Mouse (Mus musculus): Measurements from ENCODE around the gene Fgfr2. TPM values are rescaled to one million over a fixed set of nuclear protein-coding genes. Genes with fewer than 3 reads are reported as not detected.

The Fgfr2 gene
- polyA plus RNA-seq, 1 experiment from 2014 or later = 24.9 TPM

- ATAC-seq (replicated peaks; ENCODE audit: insufficient number of reproducible peaks, low FRiP score, low TSS enrichment) = no peak
- Histone ChIP-seq H3K4me2 (no peak overlapping the region), H3K4me1 (ENCODE audit: control insufficient read depth, insufficient read depth, low read length) (peaks cover 23% of the 10 kb centered on the region), H3K9me3 (replicated peaks; ENCODE audit: control insufficient read depth, low read length) (no peaks in the 10 kb centered on the region), H3K27me3 (ENCODE audit: control insufficient read depth, insufficient read depth, low read length) (no peaks in the 10 kb centered on the region), H3K9ac (ENCODE audit: low read depth, low read length) (peak overlapping the region; percentile 31; the same call in 1 of the 2 replicates), H3K4me3 (ENCODE audit: low read depth, low read length) (no peak overlapping the region), H3K36me3 (ENCODE audit: control insufficient read depth, insufficient read depth, low read length) (no peaks in the 10 kb centered on the region), H3K27ac (ENCODE audit: low read depth, low read length) (peak overlapping the region; percentile 12; the same call in 1 of the 2 replicates)
- 57% methylated on average over 9 of the region's 9 CpGs for WGBS (ENCODE audit: insufficient replicate concordance)
These were observed 2413.5 kb downstream of the Fgfr2 start for GRCm38 (mm10) chr7:130709372-130710274.

- H3K27me3 ChIP-seq (ENCODE audit: control insufficient read depth, insufficient read depth, low read length) = no peaks in the 10 kb centered on the region
- peak overlapping the region; percentile 12; the same call in 1 of the 2 replicates for H3K27ac ChIP-seq (ENCODE audit: low read depth, low read length)
- H3K9me3 ChIP-seq (replicated peaks; ENCODE audit: control insufficient read depth, low read length) = no peaks in the 10 kb centered on the region
- no peaks in the 10 kb centered on the region for H3K36me3 ChIP-seq (ENCODE audit: control insufficient read depth, insufficient read depth, low read length)
- 36% methylated on average over 9 of the region's 9 CpGs for WGBS (ENCODE audit: insufficient replicate concordance)
- no peak for ATAC-seq (replicated peaks; ENCODE audit: insufficient number of reproducible peaks, low FRiP score, low TSS enrichment)
- peaks cover 23% of the 10 kb centered on the region for H3K4me1 ChIP-seq (ENCODE audit: control insufficient read depth, insufficient read depth, low read length)
- H3K4me3 ChIP-seq (ENCODE audit: low read depth, low read length) = no peak overlapping the region
- no peak overlapping the region for H3K4me2 ChIP-seq
- peak overlapping the region; percentile 31; the same call in 1 of the 2 replicates for H3K9ac ChIP-seq (ENCODE audit: low read depth, low read length)
These were observed 2414.2 kb downstream of the Fgfr2 start for GRCm38 (mm10) chr7:130708940-130709339.

- H3K9ac ChIP-seq (ENCODE audit: low read depth, low read length) = no peak overlapping the region
- H3K9me3 ChIP-seq (replicated peaks; ENCODE audit: control insufficient read depth, low read length) = no peaks in the 10 kb centered on the region
- no peak overlapping the region for H3K4me3 ChIP-seq (ENCODE audit: low read depth, low read length)
- no peak overlapping the region for H3K27ac ChIP-seq (ENCODE audit: low read depth, low read length)
- no peak for ATAC-seq (replicated peaks; ENCODE audit: insufficient number of reproducible peaks, low FRiP score, low TSS enrichment)
- WGBS (ENCODE audit: insufficient replicate concordance) = 79% methylated on average over 2 of the region's 2 CpGs
- H3K4me1 ChIP-seq (ENCODE audit: control insufficient read depth, insufficient read depth, low read length) = peaks cover 27% of the 10 kb centered on the region
- no peaks in the 10 kb centered on the region; the same call in 1 of the 2 replicates for H3K36me3 ChIP-seq (ENCODE audit: control insufficient read depth, insufficient read depth, low read length)
- no peak overlapping the region for H3K4me2 ChIP-seq
- H3K27me3 ChIP-seq (ENCODE audit: control insufficient read depth, insufficient read depth, low read length) = no peaks in the 10 kb centered on the region
These were observed 2417.9 kb downstream of the Fgfr2 start for GRCm38 (mm10) chr7:130705230-130705629.

- Histone ChIP-seq H3K27me3 (ENCODE audit: control insufficient read depth, insufficient read depth, low read length) (no peaks in the 10 kb centered on the region), H3K9me3 (replicated peaks; ENCODE audit: control insufficient read depth, low read length) (no peaks in the 10 kb centered on the region), H3K4me2 (no peak overlapping the region), H3K9ac (ENCODE audit: low read depth, low read length) (no peak overlapping the region), H3K27ac (ENCODE audit: low read depth, low read length) (no peak overlapping the region), H3K4me1 (ENCODE audit: control insufficient read depth, insufficient read depth, low read length) (peaks cover 24% of the 10 kb centered on the region), H3K36me3 (ENCODE audit: control insufficient read depth, insufficient read depth, low read length) (peaks cover 3% of the 10 kb centered on the region; the same call in 1 of the 2 replicates), H3K4me3 (ENCODE audit: low read depth, low read length) (no peak overlapping the region)
- WGBS (ENCODE audit: insufficient replicate concordance) = 77% methylated on average over 1 of the region's 1 CpGs
- no peak for ATAC-seq (replicated peaks; ENCODE audit: insufficient number of reproducible peaks, low FRiP score, low TSS enrichment)
These were observed 2421.8 kb downstream of the Fgfr2 start for GRCm38 (mm10) chr7:130701336-130701735.

- Histone ChIP-seq H3K9ac (ENCODE audit: low read depth, low read length) (no peak overlapping the region), H3K27ac (ENCODE audit: low read depth, low read length) (no peak overlapping the region), H3K4me3 (ENCODE audit: low read depth, low read length) (no peak overlapping the region), H3K9me3 (replicated peaks; ENCODE audit: control insufficient read depth, low read length) (no peaks in the 10 kb centered on the region), H3K4me1 (ENCODE audit: control insufficient read depth, insufficient read depth, low read length) (peaks cover 42% of the 10 kb centered on the region), H3K4me2 (no peak overlapping the region), H3K27me3 (ENCODE audit: control insufficient read depth, insufficient read depth, low read length) (no peaks in the 10 kb centered on the region), H3K36me3 (ENCODE audit: control insufficient read depth, insufficient read depth, low read length) (peaks cover 3% of the 10 kb centered on the region; the same call in 1 of the 2 replicates)
- ATAC-seq (replicated peaks; ENCODE audit: insufficient number of reproducible peaks, low FRiP score, low TSS enrichment) = no peak
These were observed 2424.7 kb downstream of the Fgfr2 start for GRCm38 (mm10) chr7:130698480-130698879.

GRCm38 (mm10) chr7:130696347-130697234 is 2426.6 kb downstream of the Fgfr2 start:
- Histone ChIP-seq H3K4me2 (no peak overlapping the region), H3K4me1 (ENCODE audit: control insufficient read depth, insufficient read depth, low read length) (peaks cover 49% of the 10 kb centered on the region), H3K36me3 (ENCODE audit: control insufficient read depth, insufficient read depth, low read length) (peaks cover 3% of the 10 kb centered on the region; the same call in 1 of the 2 replicates), H3K9me3 (replicated peaks; ENCODE audit: control insufficient read depth, low read length) (no peaks in the 10 kb centered on the region), H3K27me3 (ENCODE audit: control insufficient read depth, insufficient read depth, low read length) (no peaks in the 10 kb centered on the region), H3K27ac (ENCODE audit: low read depth, low read length) (no peak overlapping the region), H3K4me3 (ENCODE audit: low read depth, low read length) (no peak overlapping the region), H3K9ac (ENCODE audit: low read depth, low read length) (no peak overlapping the region)
- 77% methylated on average over 16 of the region's 16 CpGs for WGBS (ENCODE audit: insufficient replicate concordance)
- no peak for ATAC-seq (replicated peaks; ENCODE audit: insufficient number of reproducible peaks, low FRiP score, low TSS enrichment)

- peaks cover 57% of the 10 kb centered on the region for H3K4me1 ChIP-seq (ENCODE audit: control insufficient read depth, insufficient read depth, low read length)
These were observed 2427.3 kb downstream of the Fgfr2 start for GRCm38 (mm10) chr7:130695669-130696338.

GRCm38 (mm10) chr7:130693800-130694193 is 2429.4 kb downstream of the Fgfr2 start:
- Histone ChIP-seq H3K9me3 (replicated peaks; ENCODE audit: control insufficient read depth, low read length) (no peaks in the 10 kb centered on the region), H3K27me3 (ENCODE audit: control insufficient read depth, insufficient read depth, low read length) (no peaks in the 10 kb centered on the region), H3K9ac (ENCODE audit: low read depth, low read length) (peak overlapping the region; percentile 93), H3K36me3 (ENCODE audit: control insufficient read depth, insufficient read depth, low read length) (no peaks in the 10 kb centered on the region), H3K27ac (ENCODE audit: low read depth, low read length) (peak overlapping the region; percentile 98), H3K4me1 (ENCODE audit: control insufficient read depth, insufficient read depth, low read length) (peaks cover 61% of the 10 kb centered on the region), H3K4me2 (peak overlapping the region; percentile 94), H3K4me3 (ENCODE audit: low read depth, low read length) (peak overlapping the region; percentile 68)
- ATAC-seq (replicated peaks; ENCODE audit: insufficient number of reproducible peaks, low FRiP score, low TSS enrichment) = no peak
- WGBS (ENCODE audit: insufficient replicate concordance) = 22% methylated on average over 11 of the region's 11 CpGs

More at GRCm38 (mm10) chr7:130695669-130696338, 2427.3 kb downstream of the Fgfr2 start:
- Histone ChIP-seq H3K9me3 (replicated peaks; ENCODE audit: control insufficient read depth, low read length) (no peaks in the 10 kb centered on the region), H3K36me3 (ENCODE audit: control insufficient read depth, insufficient read depth, low read length) (peaks cover 3% of the 10 kb centered on the region; the same call in 1 of the 2 replicates), H3K9ac (ENCODE audit: low read depth, low read length) (0 out of 2 replicates have a peak overlapping the region, but pooled peaks have one; percentile 43), H3K4me2 (0 out of 2 replicates have a peak overlapping the region, but pooled peaks have one; percentile 7), H3K27me3 (ENCODE audit: control insufficient read depth, insufficient read depth, low read length) (no peaks in the 10 kb centered on the region), H3K27ac (ENCODE audit: low read depth, low read length) (peak overlapping the region; percentile 15; the same call in 1 of the 2 replicates), H3K4me3 (ENCODE audit: low read depth, low read length) (no peak overlapping the region)
- 70% methylated on average over 13 of the region's 13 CpGs for WGBS (ENCODE audit: insufficient replicate concordance)
- no peak for ATAC-seq (replicated peaks; ENCODE audit: insufficient number of reproducible peaks, low FRiP score, low TSS enrichment)

All from heart, embryonic 11.5 days (tissue).